Mouse (Mus musculus) layer of hippocampus, postnatal 10 days (tissue): ENCODE measurements at regions not wholly inside any gene's neighbourhood (a gene's known extent, or its start where the extent isn't known, plus 50 kb on each side); places are given as distances from the start of the nearest gene placed in this dataset.
A peak's percentile ranks its signal among the peaks of the same experiment; 100 is the strongest.

Experiments
- DNase-seq, 2 experiments: peaks; one replicate each; pipeline ENCODE4 v3.0.0; 2021; ENCODE audit warnings: low spot score in 2 of 2

DNA sequence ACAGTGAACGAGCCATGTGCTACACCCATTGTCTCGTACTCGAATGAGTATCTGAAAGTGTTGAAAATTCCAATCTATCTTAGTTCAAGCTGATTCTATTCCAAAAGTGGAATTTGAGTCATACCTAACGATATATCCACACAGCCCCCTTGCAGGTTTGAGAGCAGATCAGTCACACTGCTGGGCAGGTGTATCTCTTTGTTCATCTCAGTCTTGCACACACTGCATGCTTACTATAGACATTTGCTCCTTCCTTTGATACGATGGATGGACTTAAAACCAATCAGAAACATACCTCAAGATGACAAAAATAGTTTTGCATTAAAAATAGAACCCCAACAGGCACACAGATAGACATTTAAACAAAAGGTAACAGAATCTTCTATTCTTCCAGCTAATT, 98.0 kb upstream of the Klf7 start:
- no peak for DNase-seq

DNA sequence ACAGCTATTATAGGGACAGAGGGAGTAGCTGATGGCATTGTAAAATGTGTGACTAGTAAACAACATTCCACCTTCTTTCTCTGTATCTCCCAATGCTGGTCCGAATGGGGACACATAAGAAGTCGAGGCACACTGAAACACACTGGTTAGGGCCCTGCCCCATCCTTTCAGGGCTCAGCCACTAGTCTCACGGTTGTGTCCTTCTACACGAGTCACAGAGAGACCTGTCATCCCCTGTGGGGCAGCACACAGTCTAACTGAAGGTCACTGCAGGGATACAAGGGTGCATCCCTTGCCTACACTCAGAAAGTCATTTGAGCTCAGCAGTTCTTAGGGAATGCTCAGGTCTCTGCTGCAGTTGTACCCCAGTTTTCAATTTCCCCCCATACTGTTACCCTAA, 93.6 kb upstream of the Klf7 start:
- DNase-seq = no peak

DNA sequence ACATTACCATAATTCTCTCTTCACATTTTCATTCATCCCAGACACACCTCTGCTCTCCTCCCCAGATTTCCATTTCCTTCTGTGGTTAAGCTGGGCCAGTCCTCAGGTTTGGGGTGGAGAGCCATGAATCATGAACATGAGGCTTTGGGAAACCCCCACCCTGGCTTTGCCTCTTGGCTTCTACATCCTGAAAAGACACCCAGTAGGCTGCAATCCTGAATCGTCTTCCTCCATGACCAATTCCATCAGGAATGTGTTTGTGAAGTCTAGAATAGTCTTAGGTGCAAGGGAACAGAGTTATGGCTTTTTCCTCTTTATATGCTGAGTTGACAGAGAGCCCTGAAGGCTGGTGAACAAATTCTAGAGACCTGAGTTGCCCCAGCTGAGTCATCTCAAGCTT, 87.0 kb upstream of the Klf7 start:
- no peak for DNase-seq

DNA sequence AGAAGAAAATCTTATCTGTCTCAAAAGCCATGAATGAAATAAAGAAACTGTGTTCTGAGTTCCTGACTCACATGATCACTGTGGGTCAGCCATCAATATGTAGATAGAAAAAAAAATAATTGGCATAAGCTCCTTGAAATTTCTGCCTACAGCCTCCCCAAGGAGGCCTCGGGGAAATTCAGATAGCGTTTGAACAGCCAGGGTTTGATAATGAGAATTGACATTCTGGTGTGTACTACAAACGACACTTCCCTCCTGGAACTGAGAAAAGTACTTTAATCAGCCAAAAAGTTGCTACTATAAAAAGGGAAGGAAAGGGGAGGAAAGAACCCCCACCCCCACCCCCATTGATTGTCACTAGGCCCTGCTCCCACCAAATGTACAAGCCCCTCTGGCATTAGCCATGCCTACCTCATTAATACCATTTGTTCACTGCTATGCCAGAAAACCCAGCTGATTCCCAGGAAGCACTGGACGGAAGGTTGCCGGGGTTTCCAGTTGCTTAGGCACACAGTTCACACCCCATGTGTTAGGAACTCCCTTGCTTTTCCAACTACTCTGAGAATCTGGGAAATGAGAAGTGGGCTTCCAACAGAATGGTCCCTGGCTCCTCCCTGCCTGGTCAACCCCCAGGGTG, 78.4 kb upstream of the Klf7 start:
- DNase-seq = peak in 1 of 2 experiments; percentile 50

DNA sequence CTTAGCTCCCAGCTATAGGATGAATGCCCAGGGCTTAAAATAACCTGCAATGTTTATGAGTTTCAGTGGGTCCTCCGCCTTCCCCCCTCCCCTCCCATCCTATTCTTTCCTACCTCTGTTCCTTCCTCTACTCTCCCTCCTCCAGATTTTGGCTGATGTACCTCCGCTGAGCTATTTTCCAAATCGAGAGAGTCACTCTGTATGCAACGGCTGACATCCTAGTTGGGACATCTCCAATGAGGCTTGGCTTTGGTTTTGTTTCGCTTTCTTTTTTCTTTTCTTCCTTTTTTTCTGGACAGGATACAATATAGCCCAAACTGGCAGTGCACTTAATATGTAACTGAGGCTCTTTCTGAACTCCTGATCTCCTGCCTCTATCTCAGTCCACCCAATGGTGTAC, 76.7 kb upstream of the Klf7 start:
- DNase-seq = peak in 1 of 2 experiments; percentile 39

DNA sequence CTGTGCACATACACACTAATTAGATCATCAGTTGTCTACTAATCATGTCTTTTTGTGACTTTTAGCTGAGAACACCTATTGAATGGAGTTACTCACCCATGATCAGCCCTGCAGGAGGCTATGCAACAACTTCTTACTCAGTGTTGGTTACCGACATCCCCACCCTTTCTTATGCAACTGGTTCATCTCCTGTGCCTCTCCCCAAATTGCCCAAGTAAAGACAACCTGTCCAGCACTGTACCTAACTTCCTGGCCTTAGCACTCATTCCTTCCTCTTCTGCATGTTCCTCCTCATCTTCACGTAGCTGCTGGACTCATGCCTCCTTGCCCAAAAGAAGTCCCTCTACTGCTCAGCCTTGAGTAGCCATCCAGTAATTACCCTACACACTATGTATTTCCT, 76.2 kb upstream of the Klf7 start:
- DNase-seq = no peak

DNA sequence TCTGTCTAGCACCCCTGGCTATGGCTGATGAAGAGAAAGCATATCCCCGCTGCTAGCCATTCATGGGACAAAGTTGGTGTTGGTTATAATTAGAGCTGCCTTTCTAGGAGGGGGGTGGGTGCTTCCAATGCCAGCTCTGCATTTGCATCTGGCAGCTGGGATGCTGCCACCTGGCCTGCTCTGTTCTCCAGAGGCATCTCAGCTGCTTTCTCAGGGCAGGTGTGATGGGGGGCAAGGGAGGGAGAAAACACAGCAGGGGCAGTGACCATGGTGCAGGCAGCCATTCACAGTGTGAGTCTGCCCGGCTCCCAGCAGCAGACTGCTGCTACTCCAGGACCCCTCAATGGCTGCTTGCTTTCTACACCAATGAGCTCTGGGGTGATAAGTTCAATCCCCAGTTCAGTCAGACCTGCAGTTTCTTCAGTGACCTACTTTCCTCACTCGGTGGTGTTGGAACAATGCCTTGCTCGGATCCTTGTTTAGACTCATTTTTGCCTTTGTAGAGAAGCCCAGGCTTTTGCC, 73.9 kb upstream of the Klf7 start:
- peak in 1 of 2 experiments; percentile 32 for DNase-seq

DNA sequence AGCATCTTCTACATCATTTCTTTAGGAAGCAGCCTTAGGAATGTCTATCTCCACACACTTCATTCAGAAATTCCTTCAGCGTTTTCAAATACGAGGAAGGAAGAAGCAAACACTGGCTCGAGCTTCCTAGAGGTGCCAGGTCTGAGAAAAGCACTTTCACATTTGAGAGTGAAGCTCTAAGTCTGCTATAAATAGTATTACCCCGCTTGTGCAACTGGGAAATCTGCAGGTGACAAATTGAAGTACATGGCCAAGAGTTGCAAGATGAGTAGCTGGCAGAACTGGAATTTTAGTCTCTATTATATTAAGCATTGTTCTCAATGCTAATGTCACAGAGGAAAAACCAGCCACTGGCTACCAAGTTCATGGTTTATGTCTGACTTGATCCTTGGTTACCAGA, 73.2 kb upstream of the Klf7 start:
- DNase-seq = no peak

DNA sequence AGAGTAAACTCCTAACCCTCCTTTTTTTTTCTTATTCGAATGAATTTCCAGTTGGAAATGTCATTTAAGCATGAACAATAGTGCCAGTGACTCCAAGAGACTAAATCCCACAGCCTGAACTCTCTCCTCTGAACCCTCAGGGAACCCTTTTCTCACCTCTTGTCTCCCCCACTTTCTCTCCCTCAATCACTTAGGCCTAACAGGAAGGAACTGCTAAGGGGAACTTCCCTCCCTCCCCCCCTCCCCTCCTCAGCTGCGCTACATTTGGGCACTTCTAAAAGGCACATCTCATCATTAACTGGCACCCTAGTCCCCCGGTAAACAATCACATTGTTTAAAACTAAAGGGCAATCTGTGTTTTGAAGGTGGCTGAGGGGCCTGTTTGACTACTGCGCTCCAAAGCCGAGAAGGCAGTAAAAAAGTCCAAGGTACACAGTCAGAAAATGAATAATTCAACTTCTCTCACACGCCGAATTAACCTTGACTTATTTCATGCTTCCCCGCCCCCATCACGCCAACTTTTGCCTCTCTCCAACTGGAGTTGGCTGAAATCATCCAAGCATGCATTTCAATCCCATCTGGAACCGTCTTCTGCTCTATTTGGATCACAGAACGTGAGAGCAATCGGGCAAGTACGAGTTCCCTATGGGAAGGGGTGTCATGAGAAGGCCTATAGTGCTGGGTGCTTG, 71.2 kb upstream of the Klf7 start:
- peak in 1 of 2 experiments; percentile 45 for DNase-seq

DNA sequence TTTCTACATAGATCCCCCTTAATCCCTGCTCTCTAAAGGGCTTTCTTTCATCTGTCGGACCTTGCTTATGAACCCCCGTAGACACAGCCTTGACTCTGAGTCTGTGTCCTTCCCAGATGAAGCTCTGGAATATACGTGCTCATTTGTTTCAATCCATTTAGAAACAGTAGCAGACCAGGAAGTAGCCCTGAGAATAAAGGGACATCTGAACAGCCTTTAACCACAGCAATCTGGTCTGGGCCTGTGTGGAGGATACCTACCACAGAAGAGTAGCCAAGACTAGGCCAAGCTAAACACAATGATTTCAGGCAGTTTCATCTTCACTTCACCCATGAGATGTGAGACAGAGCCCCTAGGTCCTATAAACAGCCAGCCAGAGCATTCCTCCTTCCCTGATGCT, 70.7 kb upstream of the Klf7 start:
- no peak for DNase-seq

DNA sequence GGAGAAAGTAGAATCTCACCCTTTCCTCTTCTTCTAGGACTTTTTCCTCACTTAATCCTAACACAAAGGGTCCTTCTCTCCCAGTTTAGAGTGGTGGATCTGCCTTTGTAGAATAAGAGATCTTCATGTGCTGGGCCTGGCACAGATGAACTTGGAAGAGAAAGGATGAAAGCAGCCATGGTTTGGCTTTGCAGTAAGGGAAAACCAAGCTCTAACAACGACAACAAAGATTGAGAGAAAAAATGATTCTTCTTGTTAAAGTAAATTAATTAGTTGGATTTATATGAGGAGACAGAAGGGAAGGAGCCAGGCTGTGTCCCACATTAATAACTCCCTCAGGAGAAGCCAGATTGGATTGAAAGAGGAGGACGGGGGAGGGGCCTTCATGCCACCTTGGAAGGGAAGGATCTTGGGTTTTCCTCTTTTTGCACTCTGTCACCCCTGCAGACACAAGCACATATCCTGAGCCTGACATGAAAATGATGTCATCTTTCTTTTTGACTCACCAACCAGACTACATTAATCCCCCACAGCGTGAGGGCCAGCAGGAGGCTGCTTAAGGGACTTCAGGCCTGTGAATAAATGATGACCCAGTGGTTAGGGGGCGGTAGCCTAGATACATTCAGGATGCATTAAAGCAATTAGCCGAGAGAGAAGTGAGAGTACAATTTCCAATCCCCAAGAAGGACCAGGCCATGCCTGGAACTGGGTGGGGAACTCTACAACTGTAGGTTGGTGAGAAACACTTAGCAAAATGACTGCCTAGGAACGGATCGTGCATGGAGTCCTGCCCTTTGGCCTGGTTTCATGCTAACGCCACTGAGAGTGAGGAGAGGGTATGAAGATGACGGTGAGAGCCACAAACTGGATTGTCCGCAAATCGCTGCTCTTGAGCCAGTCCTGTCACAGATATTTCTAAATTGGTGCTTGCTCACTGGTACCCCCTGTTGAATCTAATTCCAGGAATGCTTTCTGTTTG, 69.4 kb upstream of the Klf7 start:
- DNase-seq = peak in 1 of 2 experiments; percentile 28

DNA sequence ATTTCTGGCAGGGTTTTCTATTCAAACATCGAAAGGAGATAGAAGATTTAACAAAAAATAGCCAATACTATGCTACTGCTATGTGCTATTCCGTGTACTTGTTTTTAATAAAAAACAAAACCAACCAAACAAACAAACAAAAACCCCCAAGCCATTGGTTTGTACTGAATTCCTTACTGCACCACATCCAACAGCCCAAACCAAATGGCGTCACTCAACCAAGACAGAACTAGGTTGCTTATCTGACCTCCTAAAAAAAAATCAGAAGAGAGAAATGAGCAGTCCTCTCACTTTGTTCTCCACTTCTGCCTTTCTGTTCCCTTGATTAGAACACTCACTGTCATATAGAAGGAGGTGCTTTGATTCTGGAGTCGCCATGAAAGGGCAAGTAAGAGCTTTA, 68.6 kb upstream of the Klf7 start:
- no peak for DNase-seq

DNA sequence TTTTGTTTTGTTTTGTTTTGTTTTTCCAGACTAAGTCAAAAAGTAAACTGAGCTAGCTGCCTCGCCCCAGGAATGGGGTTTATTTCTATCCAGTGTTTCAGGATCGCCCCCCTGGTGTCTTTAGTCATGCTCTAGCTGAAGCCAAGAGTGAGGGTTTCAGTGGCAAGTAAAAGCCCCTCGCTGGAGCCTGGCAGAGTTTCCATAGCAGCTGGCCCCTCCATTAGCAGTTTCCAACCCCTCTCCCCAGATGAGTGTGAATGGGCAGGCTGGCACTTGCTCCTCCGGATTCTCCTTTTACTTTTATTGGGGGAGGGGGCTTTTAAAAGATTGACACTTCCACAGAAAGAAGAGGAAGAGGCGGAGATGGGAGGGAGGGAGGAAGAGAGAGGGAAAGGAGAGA, 68.0 kb upstream of the Klf7 start:
- peak in 1 of 2 experiments; percentile 52 for DNase-seq

DNA sequence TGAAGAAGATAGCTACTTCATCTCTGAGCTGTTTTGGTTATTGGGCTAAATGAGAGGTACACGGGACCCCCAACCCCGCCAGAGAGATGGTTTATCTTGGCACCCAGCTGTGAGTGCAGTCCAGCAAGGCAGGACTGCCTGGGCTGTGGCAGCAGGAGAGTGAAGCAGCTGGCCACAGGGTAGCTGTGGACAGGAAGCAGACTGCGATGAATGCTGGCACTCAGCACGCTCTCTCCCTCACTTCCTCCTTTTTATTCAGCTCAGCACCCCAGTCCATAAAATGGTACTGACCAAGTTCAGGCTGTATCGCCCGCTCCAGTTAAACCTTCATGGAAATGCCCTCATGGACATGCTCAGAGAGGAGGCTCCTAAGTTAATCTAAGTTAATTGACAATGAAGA, 67.4 kb upstream of the Klf7 start:
- peak in 1 of 2 experiments; percentile 45 for DNase-seq

DNA sequence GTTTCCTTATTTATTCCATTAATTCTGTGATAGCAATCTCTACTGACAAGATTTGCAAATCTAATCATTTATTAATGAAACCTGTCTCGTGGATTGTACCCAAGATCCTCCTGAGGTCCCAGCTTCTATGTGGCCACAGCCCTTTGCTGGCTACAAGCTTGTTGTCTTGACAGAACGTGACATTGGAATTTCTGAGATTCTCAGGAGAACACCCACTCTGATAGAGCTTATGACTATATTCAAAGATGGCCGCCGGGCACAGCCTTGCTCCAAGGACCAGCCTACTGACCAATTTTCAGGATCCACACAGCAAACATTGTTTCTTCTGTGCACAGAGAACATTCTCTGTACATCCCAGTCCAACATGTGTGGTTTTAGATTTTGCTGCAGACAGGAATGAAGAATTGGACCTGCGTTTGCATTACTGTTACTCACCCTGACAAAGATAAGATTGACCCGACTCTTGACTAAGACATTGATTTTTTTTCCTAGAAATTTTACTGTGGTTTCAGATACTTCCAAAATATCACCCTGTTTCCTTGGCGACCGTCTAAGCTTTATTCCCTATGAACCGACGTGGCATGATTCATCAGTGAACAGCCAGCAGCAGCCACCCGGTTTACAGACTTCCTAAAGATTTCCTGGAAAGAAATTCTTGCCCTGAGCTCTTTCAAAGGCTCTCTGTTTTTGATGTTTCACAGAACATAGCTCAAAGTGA, 65.9 kb upstream of the Klf7 start:
- DNase-seq = no peak

DNA sequence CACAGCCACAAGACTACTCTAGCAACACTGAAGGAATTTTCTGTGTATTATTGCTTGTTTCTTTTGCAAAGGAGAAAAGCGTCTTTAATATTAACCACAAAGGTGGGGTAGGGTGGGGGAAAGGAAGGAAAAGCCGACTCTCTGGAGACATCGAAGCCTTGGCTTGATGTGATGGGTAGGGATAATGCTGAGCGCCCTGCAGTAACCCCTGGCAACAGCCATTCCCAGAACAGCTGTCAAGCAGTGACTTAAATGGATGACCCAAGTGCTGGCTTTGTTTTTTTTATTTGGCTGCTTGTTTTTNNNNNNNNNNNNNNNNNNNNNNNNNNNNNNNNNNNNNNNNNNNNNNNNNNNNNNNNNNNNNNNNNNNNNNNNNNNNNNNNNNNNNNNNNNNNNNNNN, 51.6 kb upstream of the Klf7 start:
- DNase-seq = no peak

DNA sequence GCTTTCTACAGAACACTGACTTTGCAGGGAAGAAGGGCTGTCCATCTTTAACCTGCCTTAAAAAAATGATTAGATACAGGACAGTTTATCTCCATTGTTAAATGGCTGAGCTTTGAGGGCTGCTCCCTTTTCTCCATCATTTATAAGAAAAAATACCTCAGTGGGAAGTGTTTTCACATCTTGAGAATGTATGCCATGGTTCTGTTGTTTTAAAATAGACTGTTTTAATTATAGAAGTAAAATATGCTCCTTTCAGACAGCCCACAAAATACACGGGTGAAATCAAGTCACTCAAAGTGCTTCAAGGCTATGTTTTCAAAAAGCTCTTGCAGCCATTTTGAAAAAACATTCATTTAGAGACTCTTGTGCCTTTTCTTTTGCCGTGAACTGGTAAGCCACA, 50.0 kb upstream of the Klf7 start:
- no peak for DNase-seq
